Mouse (Mus musculus): ENCODE data around the gene Coro1b. TPM values are rescaled to one million over a fixed set of nuclear protein-coding genes. Genes with fewer than 3 reads are reported as not detected.

Coro1b gene
- polyA plus RNA-seq (2012; rRNA removed; ENCODE audit: low replicate concordance) = 355 and 367 TPM in 2 replicates

DNA sequence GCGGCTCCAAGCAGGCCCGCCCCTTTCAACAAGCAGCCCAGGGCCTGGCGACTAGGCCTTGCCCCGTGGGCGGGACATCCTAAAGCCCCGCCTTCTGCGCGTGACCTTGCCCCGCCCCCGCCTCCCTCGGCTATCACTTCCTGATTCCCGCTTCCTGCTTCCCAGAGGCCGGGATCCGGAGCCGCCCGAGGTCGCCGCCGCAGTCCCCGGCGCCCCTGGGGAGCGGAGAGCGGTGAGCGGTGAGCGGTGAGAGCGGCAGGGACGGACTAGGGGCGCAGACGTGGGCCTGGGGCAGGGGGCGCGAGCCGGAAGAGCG lies at the start of gene Coro1b:
Gene Coro1b (plus strand): TSS at position 129 of the 316 bp plus-strand sequence.

GRCm38 (mm10) chr19:4099837-4100717 lies 48.3 kb upstream of the Coro1b start, which contains the start of gene Pitpnm1:
Gene Pitpnm1 (plus strand): TSS chr19:4099998.

GRCm38 (mm10) chr19:4125741-4126696 lies 22.4 kb upstream of the Coro1b start, which contains the start of gene Aip:
Gene Aip (minus strand): TSS chr19:4125858.

GRCm38 (mm10) chr19:4139446-4139845 lies 9.0 kb upstream of the Coro1b start, which contains the start of gene Gpr152:
Gene Gpr152 (plus strand): TSS chr19:4139787.

DNA sequence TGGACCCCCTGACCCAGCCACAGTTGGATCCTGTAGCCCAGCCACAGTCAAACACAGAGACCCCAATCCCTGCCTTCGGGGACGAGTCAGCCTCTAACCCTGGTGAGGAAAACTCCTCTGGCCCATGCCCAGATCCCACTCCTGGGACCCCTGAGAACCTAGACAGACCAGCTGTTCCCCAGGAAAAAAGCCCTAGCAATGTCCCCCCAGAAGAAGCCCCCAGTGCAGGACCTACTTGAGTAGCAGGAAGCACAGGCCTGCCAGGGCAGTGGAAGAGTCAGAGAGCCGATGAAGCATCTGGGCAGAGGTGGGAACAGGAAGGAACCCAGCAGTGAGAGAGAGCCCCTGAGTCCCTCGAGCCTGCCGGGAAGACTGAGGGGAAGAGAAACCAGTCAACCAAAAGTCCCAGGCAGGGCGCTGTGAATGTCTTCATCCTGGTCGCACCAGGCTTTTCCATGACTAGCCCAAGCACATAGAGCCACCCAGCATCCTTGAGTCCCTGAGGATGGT lies 4.6 kb upstream of the Coro1b start, which contains the start of gene Cabp4:
Gene Cabp4 (minus strand): TSS at position 275 of the 510 bp plus-strand sequence.

DNA sequence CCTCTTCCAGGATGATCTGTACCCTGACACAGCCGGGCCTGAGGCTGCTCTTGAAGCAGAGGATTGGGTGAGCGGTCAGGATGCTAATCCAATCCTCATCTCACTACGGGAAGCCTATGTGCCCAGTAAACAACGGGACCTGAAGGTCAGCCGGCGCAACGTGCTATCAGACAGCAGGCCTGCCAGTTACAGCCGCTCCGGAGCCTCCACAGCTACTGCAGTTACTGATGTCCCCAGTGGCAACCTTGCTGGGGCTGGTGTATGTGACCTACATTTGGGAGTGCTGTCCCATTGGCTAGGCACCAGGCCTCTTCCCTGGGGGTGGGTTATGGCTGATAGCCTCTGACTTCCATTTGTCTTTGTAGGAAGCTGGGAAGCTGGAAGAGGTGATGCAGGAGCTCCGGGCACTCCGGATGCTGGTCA lies 4.8 kb downstream of the Coro1b start, which contains the start of gene Ptprcap:
Gene Ptprcap (plus strand): TSS at position 373 of the 423 bp plus-strand sequence.

DNA sequence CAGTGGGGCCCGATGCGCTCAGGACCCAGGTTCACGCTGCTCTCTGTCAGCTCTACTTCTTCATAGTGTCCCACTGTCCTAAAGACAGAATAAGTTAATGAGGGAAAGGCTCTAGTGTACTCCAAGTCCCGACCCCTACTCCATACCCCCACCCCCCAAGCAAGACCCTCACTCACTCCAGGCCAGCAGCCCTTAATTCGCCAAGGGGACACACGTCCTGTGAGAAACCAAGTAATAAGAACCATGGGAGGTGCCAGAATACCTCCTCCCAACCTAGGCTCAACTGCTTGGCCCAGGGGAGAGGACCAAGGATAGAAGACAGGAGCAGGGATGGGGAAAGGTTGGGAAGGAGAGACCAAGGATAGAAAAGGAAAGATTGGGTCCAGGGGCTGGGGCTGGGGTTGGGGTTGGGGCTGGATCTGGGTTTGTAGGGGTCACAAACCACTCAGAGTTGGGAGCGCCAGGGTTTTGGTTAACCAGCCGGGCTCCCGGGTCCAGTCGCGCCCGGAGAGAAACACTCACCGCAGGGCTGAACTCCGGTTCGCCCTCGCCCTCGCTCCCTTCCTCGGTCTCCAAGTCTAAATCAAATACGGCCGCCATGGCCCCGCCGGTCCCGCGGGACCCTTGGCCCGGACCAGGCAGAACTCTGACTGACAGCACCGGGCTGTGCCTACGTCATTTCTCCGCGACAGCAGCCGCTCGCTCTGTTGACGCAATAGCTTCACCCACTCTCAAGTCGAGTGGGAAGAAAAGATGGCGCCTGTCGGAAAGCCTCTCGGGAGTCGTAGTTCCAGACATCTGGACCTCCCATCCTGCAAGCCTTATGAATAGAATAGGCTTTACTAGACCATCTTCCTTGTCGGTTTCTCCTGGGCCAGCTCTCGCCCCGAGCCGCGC lies 14.5 kb downstream of the Coro1b start, which contains the start of gene Rps6kb2:
Gene Rps6kb2 (minus strand): TSS at position 709 of the 897 bp plus-strand sequence.

GRCm38 (mm10) chr19:4175368-4175947 lies 27.0 kb downstream of the Coro1b start, which contains the start of gene Carns1:
Gene Carns1 (minus strand): TSS chr19:4175479.

DNA sequence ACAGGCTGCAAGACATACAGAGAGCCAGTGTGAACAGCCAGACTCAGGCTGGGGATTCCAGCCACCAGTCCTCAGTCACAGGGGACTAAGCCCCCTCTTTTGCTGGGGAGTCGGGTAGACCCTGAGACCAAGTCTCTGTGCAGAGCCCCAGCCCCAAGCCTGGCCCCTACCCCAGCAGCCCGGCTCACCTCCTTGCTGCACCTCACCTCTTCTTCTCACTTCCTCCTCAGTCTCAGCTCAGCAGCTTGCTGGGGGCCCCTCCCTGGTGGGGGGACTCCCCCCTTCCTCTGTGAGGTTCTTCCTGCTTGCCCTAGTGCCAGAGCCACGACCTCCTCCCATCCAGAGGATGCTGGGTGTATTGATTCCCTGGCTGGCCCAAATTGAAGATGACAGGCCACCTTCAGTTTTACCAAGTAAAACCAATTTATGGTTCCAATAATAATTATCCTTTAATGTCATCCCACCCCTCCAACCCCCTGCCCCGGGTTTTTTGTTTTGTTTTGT lies 42.5 kb downstream of the Coro1b start, which contains the start of gene Tbc1d10c:
Gene Tbc1d10c (minus strand): TSS at position 454 of the 504 bp plus-strand sequence.

DNA sequence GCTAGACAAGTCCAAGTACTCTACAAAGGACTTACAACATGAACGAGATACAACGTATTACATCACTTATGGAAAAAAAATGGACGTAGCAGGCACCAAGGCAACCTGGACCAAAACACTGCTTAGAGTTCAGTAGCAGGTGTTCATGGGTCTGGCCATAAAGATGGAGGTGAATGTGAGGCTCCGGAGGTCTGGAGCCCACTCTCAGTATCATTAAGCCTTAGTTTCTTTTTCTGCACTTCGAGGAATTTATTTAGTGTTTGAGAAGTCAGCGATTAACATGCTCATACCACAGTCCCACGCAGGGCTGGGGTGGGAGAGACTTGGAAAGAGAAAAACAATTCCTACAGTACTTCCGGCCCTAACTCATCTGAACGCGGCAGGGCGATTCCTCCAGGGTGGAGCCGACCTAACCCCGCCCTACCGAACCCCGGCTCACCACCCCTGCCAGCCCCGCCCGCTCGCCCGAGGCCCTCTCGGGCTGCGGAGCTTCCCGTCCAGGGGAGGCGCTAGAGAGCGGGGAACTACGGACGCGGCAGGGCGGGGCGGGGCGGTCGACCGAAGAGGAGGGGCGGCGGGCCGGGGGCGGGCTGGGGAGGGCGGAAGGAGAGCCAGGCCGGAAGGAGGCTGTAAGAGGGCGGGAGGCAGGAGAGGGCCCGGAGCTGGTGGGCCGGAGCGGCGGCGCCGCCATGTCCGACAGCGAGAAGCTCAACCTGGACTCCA lies 43.3 kb downstream of the Coro1b start, which contains the start of gene Ppp1ca:
Gene Ppp1ca (plus strand): TSS at position 538 of the 723 bp plus-strand sequence.

GRCm38 (mm10) chr19:4201291-4201909 lies 53.0 kb downstream of the Coro1b start, which contains the start of gene Rad9a:
Gene Rad9a (minus strand): TSS chr19:4201662.

Other genes with a start within 250 kb of the Coro1b start
- 152 and 212 TPM in 2 replicates for gene Tcirg1, start 241.5 kb upstream of the Coro1b start, polyA plus RNA-seq (2012; rRNA removed; ENCODE audit: low replicate concordance)
- gene Ndufs8, start 235.8 kb upstream of the Coro1b start, polyA plus RNA-seq (2012; rRNA removed; ENCODE audit: low replicate concordance) = 277 and 311 TPM in 2 replicates
- gene Aldh3b1, start 218.8 kb upstream of the Coro1b start, polyA plus RNA-seq (2012; rRNA removed; ENCODE audit: low replicate concordance) = 11.6 and 18.9 TPM in 2 replicates
- 165 and 222 TPM in 2 replicates for gene Unc93b1, start 213.4 kb upstream of the Coro1b start, polyA plus RNA-seq (2012; rRNA removed; ENCODE audit: low replicate concordance)
- 0.50 and 1.5 TPM in 2 replicates for gene Aldh3b3, start 190.0 kb upstream of the Coro1b start, polyA plus RNA-seq (2012; rRNA removed; ENCODE audit: low replicate concordance)
- gene Aldh3b2, start 176.3 kb upstream of the Coro1b start, polyA plus RNA-seq (2012; rRNA removed; ENCODE audit: low replicate concordance) = 23.0 and 56.2 TPM in 2 replicates
- gene Acy3, start 162.0 kb upstream of the Coro1b start, polyA plus RNA-seq (2012; rRNA removed; ENCODE audit: low replicate concordance) = 37.6 and 75.0 TPM in 2 replicates
- gene Tbx10, start 155.9 kb upstream of the Coro1b start, polyA plus RNA-seq (2012; rRNA removed; ENCODE audit: low replicate concordance) = not detected in 2 replicates
- 8.2 and 27.4 TPM in 2 replicates for gene Nudt8, start 148.0 kb upstream of the Coro1b start, polyA plus RNA-seq (2012; rRNA removed; ENCODE audit: low replicate concordance)
- 0.85 and 3.3 TPM in 2 replicates for gene Gm49405, start 148.0 kb upstream of the Coro1b start, polyA plus RNA-seq (2012; rRNA removed; ENCODE audit: low replicate concordance)
- 3.1 and 10.1 TPM in 2 replicates for gene Doc2g, start 145.3 kb upstream of the Coro1b start, polyA plus RNA-seq (2012; rRNA removed; ENCODE audit: low replicate concordance)
- 208 and 265 TPM in 2 replicates for gene Ndufv1, start 135.8 kb upstream of the Coro1b start, polyA plus RNA-seq (2012; rRNA removed; ENCODE audit: low replicate concordance)
- gene Gstp1, start 110.6 kb upstream of the Coro1b start, polyA plus RNA-seq (2012; rRNA removed; ENCODE audit: low replicate concordance) = 601 and 616 TPM in 2 replicates
- 48.1 and 59.0 TPM in 2 replicates for gene Gstp2, start 102.6 kb upstream of the Coro1b start, polyA plus RNA-seq (2012; rRNA removed; ENCODE audit: low replicate concordance)
- gene Gstp3, start 89.0 kb upstream of the Coro1b start, polyA plus RNA-seq (2012; rRNA removed; ENCODE audit: low replicate concordance) = 2.2 and 2.5 TPM in 2 replicates
- gene Cabp2, start 67.0 kb upstream of the Coro1b start, polyA plus RNA-seq (2012; rRNA removed; ENCODE audit: low replicate concordance) = not detected in 2 replicates
- 139 and 211 TPM in 2 replicates for gene Cdk2ap2, start 51.4 kb upstream of the Coro1b start, polyA plus RNA-seq (2012; rRNA removed; ENCODE audit: low replicate concordance)
- gene Pitpnm1, start 48.6 kb upstream of the Coro1b start, polyA plus RNA-seq (2012; rRNA removed; ENCODE audit: low replicate concordance) = 115 and 122 TPM in 2 replicates
- gene Aip, start 22.8 kb upstream of the Coro1b start, polyA plus RNA-seq (2012; rRNA removed; ENCODE audit: low replicate concordance) = 127 and 158 TPM in 2 replicates
- gene Gpr152, start 8.8 kb upstream of the Coro1b start, polyA plus RNA-seq (2012; rRNA removed; ENCODE audit: low replicate concordance) = 0.26 and 0.43 TPM in 2 replicates
- 0.59 and 0.64 TPM in 2 replicates for gene Cabp4, start 4.6 kb upstream of the Coro1b start, polyA plus RNA-seq (2012; rRNA removed; ENCODE audit: low replicate concordance)
- 5.9 and 12.6 TPM in 2 replicates for gene Ptprcap, start 5.0 kb downstream of the Coro1b start, polyA plus RNA-seq (2012; rRNA removed; ENCODE audit: low replicate concordance)
- gene Rps6kb2, start 14.7 kb downstream of the Coro1b start, polyA plus RNA-seq (2012; rRNA removed; ENCODE audit: low replicate concordance) = 48.6 and 51.8 TPM in 2 replicates
- gene Carns1, start 26.9 kb downstream of the Coro1b start, polyA plus RNA-seq (2012; rRNA removed; ENCODE audit: low replicate concordance) = 12.9 and 15.8 TPM in 2 replicates
- 4.8 and 10.3 TPM in 2 replicates for gene Tbc1d10c, start 42.7 kb downstream of the Coro1b start, polyA plus RNA-seq (2012; rRNA removed; ENCODE audit: low replicate concordance)
- gene Ppp1ca, start 43.4 kb downstream of the Coro1b start, polyA plus RNA-seq (2012; rRNA removed; ENCODE audit: low replicate concordance) = 495 and 521 TPM in 2 replicates
- gene Rad9a, start 53.0 kb downstream of the Coro1b start, polyA plus RNA-seq (2012; rRNA removed; ENCODE audit: low replicate concordance) = 37.6 and 43.6 TPM in 2 replicates
- gene Clcf1, start 65.6 kb downstream of the Coro1b start, polyA plus RNA-seq (2012; rRNA removed; ENCODE audit: low replicate concordance) = 8.6 and 37.5 TPM in 2 replicates
- gene AC109138.7, start 65.7 kb downstream of the Coro1b start, polyA plus RNA-seq (2012; rRNA removed; ENCODE audit: low replicate concordance) = not detected in 2 replicates
- 133 and 268 TPM in 2 replicates for gene Pold4, start 83.3 kb downstream of the Coro1b start, polyA plus RNA-seq (2012; rRNA removed; ENCODE audit: low replicate concordance)
- gene Ssh3, start 120.6 kb downstream of the Coro1b start, polyA plus RNA-seq (2012; rRNA removed; ENCODE audit: low replicate concordance) = 50.2 and 94.5 TPM in 2 replicates
- 3.6 and 11.6 TPM in 2 replicates for gene Ankrd13d, start 134.5 kb downstream of the Coro1b start, polyA plus RNA-seq (2012; rRNA removed; ENCODE audit: low replicate concordance)
- 78.6 and 99.4 TPM in 2 replicates for gene Grk2, start 157.6 kb downstream of the Coro1b start, polyA plus RNA-seq (2012; rRNA removed; ENCODE audit: low replicate concordance)
- gene Kdm2a, start 249.7 kb downstream of the Coro1b start, polyA plus RNA-seq (2012; rRNA removed; ENCODE audit: low replicate concordance) = 97.1 and 163 TPM in 2 replicates